Mouse (Mus musculus) CH12.LX (cell line): ENCODE results near the gene Ccdc40. TPM values are rescaled to one million over a fixed set of nuclear protein-coding genes. Genes with fewer than 3 reads are reported as not detected.

ENCODE experiments used
- DNase-seq: peaks from one replicate; pipeline ENCODE4 v3.0.0-alpha.2; 2013; ENCODE audit errors: extremely low read depth
- H3K27ac ChIP-seq: 2 replicates; pipeline ENCODE4 v1.5.1; 2012; ENCODE audit warnings: low read depth, mild to moderate bottlenecking, control low read depth, moderate library complexity; ENCODE audit not compliant: insufficient read depth
- H3K27me3 ChIP-seq: replicated peaks from 2 replicates; pipeline ENCODE3; 2012; ENCODE audit warnings: inconsistent platforms
- H3K36me3 ChIP-seq, 2 experiments: replicated peaks in 1 of 2; 2 replicates each; pipeline versions ENCODE3 to v1.6.1; 2012; ENCODE audit warnings: inconsistent platforms in 1 of 2, low read length in 1 of 2, mild to moderate bottlenecking in 1 of 2, mixed read lengths in 1 of 2, moderate library complexity in 1 of 2; ENCODE audit not compliant: control insufficient read depth in 1 of 2, insufficient read depth in 1 of 2
- H3K4me1 ChIP-seq, 2 experiments: 2 replicates each; pipeline ENCODE4 v1.6.1; 2012; ENCODE audit warnings: inconsistent platforms in 1 of 2, moderate library complexity in 1 of 2; ENCODE audit not compliant: insufficient read depth in 2 of 2, control insufficient read depth in 1 of 2
- H3K4me2 ChIP-seq: 2 replicates; pipeline ENCODE4 v1.6.1; 2012; ENCODE audit warnings: low read depth, mild to moderate bottlenecking, control low read depth; ENCODE audit not compliant: poor library complexity, insufficient read depth, severe bottlenecking
- H3K4me3 ChIP-seq, 3 experiments: fragments of 150-350 bp in 1 of 3; sonication (generic) in 1 of 3; replicated peaks in 1 of 3; 2 replicates each; pipeline versions ENCODE3 to v1.5.1; 2011 to 2012; ENCODE audit warnings: low read depth in 2 of 3, low read length in 2 of 3, mild to moderate bottlenecking in 2 of 3, moderate library complexity in 2 of 3, control low read depth in 1 of 3, improper control_type of control experiment in 1 of 3, inconsistent platforms in 1 of 3, mixed read lengths in 1 of 3; ENCODE audit not compliant: poor library complexity in 1 of 3
- H3K79me2 ChIP-seq: replicated peaks from 2 replicates; pipeline ENCODE4 v1.6.1; 2012; ENCODE audit warnings: mild to moderate bottlenecking, moderate library complexity; ENCODE audit not compliant: control insufficient read depth, poor library complexity, insufficient read depth, severe bottlenecking; ENCODE audit errors: extremely low read depth
- H3K9ac ChIP-seq: 2 replicates; pipeline ENCODE4 v1.6.1; 2012; ENCODE audit warnings: low read depth, mild to moderate bottlenecking, control low read depth, moderate library complexity; ENCODE audit not compliant: insufficient read depth
- H3K9me3 ChIP-seq: replicated peaks from 2 replicates; pipeline ENCODE3; 2012; ENCODE audit warnings: low read length, inconsistent platforms, mixed read lengths
- BHLHE40 ChIP-seq: IDR thresholded peaks from 2 replicates; pipeline ENCODE4 v1.6.1; 2011; ENCODE audit warnings: mild to moderate bottlenecking, low read depth, low read length, improper control_type of control experiment
- CHD1 ChIP-seq: IDR thresholded peaks from 2 replicates; pipeline ENCODE4 v1.6.1; 2012; ENCODE audit warnings: low read depth, low read length, improper control_type of control experiment, inconsistent platforms
- CHD2 ChIP-seq: IDR thresholded peaks from 2 replicates; pipeline ENCODE4 v1.6.1; 2011; ENCODE audit warnings: low read length, improper control_type of control experiment
- E2F4 ChIP-seq: IDR thresholded peaks from 2 replicates; pipeline ENCODE4 v1.6.1; 2011; ENCODE audit warnings: low read depth, low read length, improper control_type of control experiment; ENCODE audit not compliant: insufficient replicate concordance
- GABPA ChIP-seq: IDR thresholded peaks from 2 replicates; pipeline ENCODE4 v1.6.1; 2012; ENCODE audit warnings: low read depth, low read length, improper control_type of control experiment, inconsistent platforms; ENCODE audit not compliant: insufficient replicate concordance
- IRF4 ChIP-seq: IDR thresholded peaks from 2 replicates; pipeline ENCODE4 v1.6.1; 2014; ENCODE audit warnings: low read depth, mild to moderate bottlenecking, inconsistent platforms, low read length, improper control_type of control experiment
- KAT2A ChIP-seq: IDR thresholded peaks from 2 replicates; pipeline ENCODE4 v1.6.1; 2012; ENCODE audit warnings: low read length, improper control_type of control experiment, inconsistent platforms; ENCODE audit not compliant: insufficient replicate concordance
- MAX ChIP-seq: IDR thresholded peaks from 2 replicates; pipeline ENCODE4 v1.6.1; 2011; ENCODE audit warnings: low read length, improper control_type of control experiment
- MEF2A ChIP-seq: IDR thresholded peaks from 2 replicates; pipeline ENCODE4 v1.6.1; 2014; ENCODE audit warnings: low read depth, mild to moderate bottlenecking, inconsistent platforms, low read length, improper control_type of control experiment, borderline replicate concordance
- NRF1 ChIP-seq: IDR thresholded peaks from 2 replicates; pipeline ENCODE4 v1.6.1; 2014; ENCODE audit warnings: low read depth, mild to moderate bottlenecking, inconsistent platforms, low read length, improper control_type of control experiment, moderate library complexity
- PAX5 ChIP-seq: IDR thresholded peaks from 2 replicates; pipeline ENCODE4 v1.6.1; 2012; ENCODE audit warnings: low read length, inconsistent platforms, mixed read lengths
- POLR2AphosphoS2 ChIP-seq: IDR thresholded peaks from 2 replicates; pipeline ENCODE4 v1.6.1; 2011; ENCODE audit warnings: low read depth, low read length, improper control_type of control experiment
- RAD21 ChIP-seq: IDR thresholded peaks from 2 replicates; pipeline ENCODE4 v1.6.1; 2011; ENCODE audit warnings: low read depth, mild to moderate bottlenecking, low read length, improper control_type of control experiment, moderate library complexity
- TCF12 ChIP-seq: IDR thresholded peaks from 2 replicates; pipeline ENCODE4 v1.6.1; 2014; ENCODE audit warnings: low read depth, mild to moderate bottlenecking, inconsistent platforms, low read length, improper control_type of control experiment
- UBTF ChIP-seq: IDR thresholded peaks from 2 replicates; pipeline ENCODE4 v1.6.1; 2012; ENCODE audit warnings: low read depth, mild to moderate bottlenecking, inconsistent platforms, low read length, improper control_type of control experiment, moderate library complexity
- ZMIZ1 ChIP-seq: IDR thresholded peaks from 2 replicates; pipeline ENCODE4 v1.6.1; 2012; ENCODE audit warnings: low read depth, mild to moderate bottlenecking, inconsistent platforms, low read length, improper control_type of control experiment
- dilution Hi-C: fragments of 300-500 bp; cut with MboI; formaldehyde crosslinking; loops from 2 replicates; pipeline ENCODE4 v1.14.3; 2020; ENCODE audit warnings: low sequenced_read_pairs; ENCODE audit not compliant: extremely low pct_unique_long_range_greater_than_20kb, extremely low pct_ligation_motif_present
- in situ Hi-C: fragments of 300-500 bp; cut with MboI; formaldehyde crosslinking; loops from 3 replicates; pipeline ENCODE4 v1.14.3; 2019; ENCODE audit warnings: low sequenced_read_pairs, low pct_ligation_motif_present, low pct_unique_long_range_greater_than_20kb, mixed read lengths
- polyA plus RNA-seq: library from polyadenylated mRNA; unstranded; fragments of >175 nt; gene quantifications from 2 replicates; pipeline ENCODE4 v1.2.1, GENCODE M21; 2012; ENCODE audit warnings: low read depth; ENCODE audit not compliant: insufficient read length
- total RNA-seq, 2 experiments: library from RNA; depleted of rRNA; stranded (reverse); fragments of 300-350 nt in 1 of 2; fragments of >200 nt in 1 of 2; gene quantifications; 2 replicates each; pipeline ENCODE4 v1.2.3; 2012 to 2014

Gene Ccdc40
- total and polyA plus RNA-seq, 3 experiments: 0.97 to 1.4 (median 1.3) TPM

DNA sequence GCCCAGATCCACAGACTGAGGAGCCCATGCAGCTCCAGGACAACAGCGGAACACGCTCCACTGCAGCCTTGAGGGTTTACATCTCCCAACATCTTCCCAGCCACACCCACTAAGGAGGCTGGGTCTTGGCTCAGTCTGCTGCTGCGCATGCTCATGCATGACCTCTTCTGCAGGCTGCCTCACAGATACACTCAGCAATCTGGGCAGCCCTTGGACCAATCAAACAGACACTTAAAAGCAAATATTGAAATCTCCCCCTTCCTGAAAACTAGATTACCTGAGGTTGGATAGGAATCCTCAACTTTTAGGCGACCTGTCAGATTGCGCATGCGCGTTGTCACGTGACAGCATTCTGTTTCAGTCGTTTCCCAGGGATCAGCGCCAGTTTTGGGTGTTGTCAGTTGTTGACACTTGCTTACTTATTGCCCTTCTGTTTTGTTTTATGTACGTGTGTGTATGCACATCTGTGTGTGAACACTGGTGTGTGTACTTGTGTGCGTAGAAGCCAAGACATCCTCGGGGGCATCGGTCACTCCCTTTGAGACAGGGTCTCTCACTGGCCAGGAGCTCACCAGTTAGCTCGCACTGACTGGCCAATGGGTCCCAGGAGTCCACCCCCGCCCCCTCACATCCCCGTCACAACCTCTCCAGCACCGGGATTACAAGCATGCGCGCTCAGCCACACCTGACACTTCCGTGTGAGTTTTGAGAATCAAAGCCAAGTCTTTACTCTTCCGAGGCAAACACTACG is 30.4 kb downstream of the Ccdc40 start:
- in situ Hi-C loops: no loop called here
- Histone ChIP-seq H3K9ac (no peak overlapping the region), H3K4me1 (no peaks in the 10 kb centered on the region), H3K79me2 (no peaks in the 10 kb centered on the region), H3K4me2 (no peak overlapping the region), H3K9me3 (peaks cover 2% of the 10 kb centered on the region), H3K27me3 (peaks cover 80% of the 10 kb centered on the region), H3K36me3 (no peaks in the 10 kb centered on the region)
- DNase-seq: no peak
- 0 out of 2 replicates have a peak, but pooled peaks have one; percentile 17 for TF ChIP-seq BHLHE40
- TF ChIP-seq ZMIZ1: no peak
- no peak for TF ChIP-seq TCF12
- TF ChIP-seq IRF4: no peak
- peak; percentile 77 for TF ChIP-seq NRF1
- TF ChIP-seq CHD1: no peak
- no peak for TF ChIP-seq MEF2A
- no peak for TF ChIP-seq GABPA
- no peak for TF ChIP-seq KAT2A
- TF ChIP-seq POLR2AphosphoS2: no peak
- TF ChIP-seq RAD21: no peak
- TF ChIP-seq, all 38 proteins: peak for 2
- dilution Hi-C loops: no loop called here
- H3K27ac ChIP-seq: no peak overlapping the region
- H3K4me3 ChIP-seq: no peak overlapping the region

DNA sequence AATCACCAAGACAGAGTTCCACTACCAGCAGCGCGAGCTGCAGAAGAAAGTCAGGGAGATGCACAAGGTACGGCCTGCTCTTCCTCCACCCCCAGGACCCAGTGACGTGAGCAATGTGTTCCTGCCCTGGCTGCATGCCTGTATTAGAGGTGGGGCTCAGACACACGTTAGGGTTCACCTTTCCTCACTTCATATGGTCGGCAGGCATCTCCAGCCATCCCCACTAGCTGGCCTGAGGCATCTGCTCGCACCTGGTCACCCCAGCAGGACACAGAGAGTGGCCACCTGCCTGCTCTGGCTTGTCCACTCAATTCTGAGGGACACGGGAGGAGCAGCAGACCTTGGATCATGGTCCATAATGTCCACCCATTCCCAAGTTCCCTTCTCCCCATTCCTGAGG is 31.6 kb downstream of the Ccdc40 start:
- TF ChIP-seq PAX5 (no peak), ZMIZ1 (no peak), MAX (no peak), CHD2 (no peak), UBTF (no peak), E2F4 (no peak)
- Histone ChIP-seq H3K4me2 (no peak overlapping the region), H3K9ac (no peak overlapping the region), H3K79me2 (no peaks in the 10 kb centered on the region), H3K9me3 (peaks cover 2% of the 10 kb centered on the region), H3K27me3 (peaks cover 79% of the 10 kb centered on the region), H3K36me3 (no peaks in the 10 kb centered on the region), H3K4me3 (no peak overlapping the region), H3K4me1 (no peaks in the 10 kb centered on the region), H3K27ac (no peak overlapping the region)
- in situ Hi-C loops: no loop called here
- dilution Hi-C loops: no loop called here
- no peak for DNase-seq
